15 mouse cellular contexts compared by ENCODE assay signal in genomic region chr12:85174016-85174415, GRCm38 (mm10). TPM values are rescaled to one million over a fixed set of nuclear protein-coding genes. Genes with fewer than 3 reads are reported as not detected.
DNase-seq lines count a peak whose midpoint lies in the region; ATAC-seq and TF ChIP-seq lines count a peak whose summit lies in the region.
"Had no signal": no experiment of that assay in that cellular context is flagged by ENCODE, and none has a peak within 500 bp of the region (broad histone marks: within the 10 kb centered on the region; RNA-seq: fewer than 3 reads in every experiment).

No protein-coding gene starts in this region.

- peak overlapping the region; percentile 71 for H3K4me2 ChIP-seq in limb, embryonic 12.5 days
- 0 out of 2 replicates have a peak overlapping the region, but pooled peaks have one; percentile 4 for H3K4me2 ChIP-seq in hindbrain, embryonic 14.5 days (replicated peaks)

- no peak overlapping the region for H3K9ac ChIP-seq in limb, embryonic 12.5 days (replicated peaks)
- no peak overlapping the region for H3K9ac ChIP-seq in hindbrain, embryonic 14.5 days

- H3K9me3 ChIP-seq in limb, embryonic 12.5 days, result no peaks in the 10 kb centered on the region
- H3K9me3 ChIP-seq in limb, embryonic 10.5 days (replicated peaks), result no peaks in the 10 kb centered on the region
- no peaks in the 10 kb centered on the region for H3K9me3 ChIP-seq in hindbrain, embryonic 14.5 days (ENCODE audit: control insufficient read depth, low read length)

- 77% methylated on average over 7 of the region's 7 CpGs for WGBS in limb, embryonic 12.5 days
- 72% methylated on average over 7 of the region's 7 CpGs for WGBS in limb, embryonic 10.5 days
- 64% methylated on average over 7 of the region's 7 CpGs for WGBS in hindbrain, embryonic 14.5 days

- TF ChIP-seq CTCF in gastrocnemius, adult 2 months (IDR thresholded peaks at IDR 0.05), result peak; percentile 27; the same call in 1 of the 2 replicates

- DNase-seq in gastrocnemius, adult 2 months, result peak; percentile 86
- DNase-seq in gastrocnemius, postnatal 4 days (ENCODE audit: low spot score in 2 of 2), result no peak
- no peak for DNase-seq in limb, embryonic 10.5 days (ENCODE audit: low spot score)
- peak; percentile 37 for DNase-seq in adipocyte (ENCODE audit: low spot score)
- DNase-seq in hindbrain, embryonic 14.5 days (ENCODE audit: low spot score), result no peak
- DNase-seq in urinary bladder, adult 2 months (ENCODE audit: low spot score), result no peak
- no peak for DNase-seq in layer of hippocampus, postnatal 25 days (ENCODE audit: extremely low spot score in 1 of 2, low spot score in 1 of 2)
- DNase-seq: adrenal gland, postnatal 14 days; cerebellum, adult 9-10 months; kidney, adult 18-20 months; spleen, adult 18-20 months; thymus, postnatal 25 days had no signal

- H3K27me3 ChIP-seq in limb, embryonic 12.5 days, result peaks cover 23% of the 10 kb centered on the region
- H3K27me3 ChIP-seq in limb, embryonic 10.5 days (ENCODE audit: low read depth, poor library complexity, severe bottlenecking), result peaks cover 84% of the 10 kb centered on the region
- peaks cover 10% of the 10 kb centered on the region for H3K27me3 ChIP-seq in hindbrain, embryonic 14.5 days (ENCODE audit: control insufficient read depth, insufficient read depth, low read length)
- H3K27me3 ChIP-seq: Patski had no signal

- H3K4me1 ChIP-seq in limb, embryonic 12.5 days (replicated peaks), result peaks cover 54% of the 10 kb centered on the region
- H3K4me1 ChIP-seq in limb, embryonic 10.5 days, result peaks cover 70% of the 10 kb centered on the region
- peaks cover 27% of the 10 kb centered on the region for H3K4me1 ChIP-seq in hindbrain, embryonic 14.5 days (replicated peaks; ENCODE audit: control insufficient read depth, insufficient read depth, low read length)

- peak overlapping the region; percentile 2; the same call in 1 of the 2 replicates for H3K4me3 ChIP-seq in gastrocnemius, adult 2 months
- no peak overlapping the region for H3K4me3 ChIP-seq in limb, embryonic 12.5 days (replicated peaks)
- no peak overlapping the region for H3K4me3 ChIP-seq in limb, embryonic 10.5 days
- H3K4me3 ChIP-seq in hindbrain, embryonic 14.5 days (replicated peaks; ENCODE audit: low read length), result no peak overlapping the region

- no peak for ATAC-seq in limb, embryonic 12.5 days (ENCODE audit: insufficient number of reproducible peaks, insufficient read depth, low FRiP score, low TSS enrichment, low read depth)
- no peak for ATAC-seq in hindbrain, embryonic 14.5 days (ENCODE audit: low FRiP score)
- ATAC-seq: Patski had no signal

- intact Hi-C loops in gastrocnemius, adult 2 months (cut with DNase I), result loop anchor here (5.0 kb wide), 1 partner anchor 43 kb away; the partner anchor contains the start of gene Eif2b2

- H3K36me3 ChIP-seq in limb, embryonic 12.5 days, result peaks cover 24% of the 10 kb centered on the region
- H3K36me3 ChIP-seq in limb, embryonic 10.5 days, result peaks cover 3% of the 10 kb centered on the region; the same call in 1 of the 2 replicates
- no peaks in the 10 kb centered on the region for H3K36me3 ChIP-seq in hindbrain, embryonic 14.5 days (replicated peaks; ENCODE audit: control insufficient read depth, insufficient read depth)

- H3K27ac ChIP-seq in gastrocnemius, adult 2 months, result peak overlapping the region; percentile 52
- H3K27ac ChIP-seq in limb, embryonic 12.5 days, result no peak overlapping the region
- no peak overlapping the region for H3K27ac ChIP-seq in limb, embryonic 10.5 days
- H3K27ac ChIP-seq in hindbrain, embryonic 14.5 days, result no peak overlapping the region
- H3K27ac ChIP-seq: macrophage had no signal

RNA-seq across cellular contexts. Expression of gene Pgf, which starts 3.6 kb away (rescaled TPM):
- total RNA-seq in gastrocnemius, adult 2 months (2021), result 1 to 10 TPM; 1.5 to 1.8 TPM
- total RNA-seq in gastrocnemius, postnatal 4 days (2021), result 1 to 10 TPM; 5.6 to 6.4 TPM
- 17.0 and 17.8 TPM in 2 replicates for polyA plus RNA-seq in limb, embryonic 12.5 days (2016; fragmentation: Nextera tagmentation; extraction: Ambion mirVana)
- polyA plus RNA-seq in limb, embryonic 10.5 days (2016; fragmentation: Nextera tagmentation; extraction: Ambion mirVana), result 6.9 and 9.6 TPM in 2 replicates
- polyA plus RNA-seq in hindbrain, embryonic 14.5 days (2014; fragmentation: Nextera tagmentation; extraction: Ambion mirVana), result 7.9 and 8.3 TPM in 2 replicates
- 6.0 and 7.7 TPM in 2 replicates for polyA plus RNA-seq in urinary bladder, adult 2 months (2012; rRNA removed)
- total RNA-seq in layer of hippocampus, postnatal 25 days (2021), result 1 to 10 TPM; 5.4 TPM

RNA-seq across cellular contexts. Expression of gene Rps6kl1, which starts 23.0 kb away (rescaled TPM):
- 1 to 10 TPM in 1 of 2 experiments, under 1 TPM in 1; 0.94 to 1.1 TPM for total RNA-seq in gastrocnemius, adult 2 months (2021)
- under 1 TPM; 0.47 to 0.49 TPM for total RNA-seq in gastrocnemius, postnatal 4 days (2021)
- 0.46 and 0.56 TPM in 2 replicates for polyA plus RNA-seq in limb, embryonic 12.5 days (2016; fragmentation: Nextera tagmentation; extraction: Ambion mirVana)
- polyA plus RNA-seq in limb, embryonic 10.5 days (2016; fragmentation: Nextera tagmentation; extraction: Ambion mirVana), result 0.39 and 0.45 TPM in 2 replicates
- polyA plus RNA-seq in hindbrain, embryonic 14.5 days (2014; fragmentation: Nextera tagmentation; extraction: Ambion mirVana), result 22.9 and 24.1 TPM in 2 replicates
- polyA plus RNA-seq in urinary bladder, adult 2 months (2012; rRNA removed), result 0.32 and 0.34 TPM in 2 replicates
- total RNA-seq in layer of hippocampus, postnatal 25 days (2021), result 10 to 100 TPM; 39.9 to 40.7 TPM
- polyA plus RNA-seq: macrophage had no signal

RNA-seq across cellular contexts. Expression of gene Eif2b2, which starts 45.3 kb away (rescaled TPM):
- total RNA-seq in gastrocnemius, adult 2 months (2021), result 10 to 100 TPM; 56.1 to 63.1 TPM
- total RNA-seq in gastrocnemius, postnatal 4 days (2021), result 10 to 100 TPM; 80.6 to 95.1 TPM
- 80.6 and 83.3 TPM in 2 replicates for polyA plus RNA-seq in limb, embryonic 12.5 days (2016; fragmentation: Nextera tagmentation; extraction: Ambion mirVana)
- 126 and 133 TPM in 2 replicates for polyA plus RNA-seq in limb, embryonic 10.5 days (2016; fragmentation: Nextera tagmentation; extraction: Ambion mirVana)
- polyA plus RNA-seq in hindbrain, embryonic 14.5 days (2014; fragmentation: Nextera tagmentation; extraction: Ambion mirVana), result 68.6 and 77.6 TPM in 2 replicates
- 73.8 and 82.6 TPM in 2 replicates for polyA plus RNA-seq in urinary bladder, adult 2 months (2012; rRNA removed)
- 10 to 100 TPM; 59.7 to 60.0 TPM for total RNA-seq in layer of hippocampus, postnatal 25 days (2021)

Comparison
In these comparisons a context has a peak if more than half of its experiments do, and no peak if none do; other contexts are left out.
1. DNase-seq: peak in gastrocnemius, adult 2 months (single experiment) and adipocyte (single experiment); none in gastrocnemius, postnatal 4 days (0 of 2), limb, embryonic 10.5 days (single experiment), hindbrain, embryonic 14.5 days (single experiment), urinary bladder, adult 2 months (single experiment) and layer of hippocampus, postnatal 25 days (0 of 2).
2. RNA of gene Rps6kl1, which starts 23.0 kb away (polyA plus RNA-seq): 22.9 to 24.1 TPM in hindbrain, embryonic 14.5 days; 0.46 to 0.56 TPM in limb, embryonic 12.5 days, 0.39 to 0.45 TPM in limb, embryonic 10.5 days and 0.32 to 0.34 TPM in urinary bladder, adult 2 months; every median in the first group is over 10 times any median in the second.